In genomic region chr5:135186231-135186620, GRCm38 (mm10) we compare ENCODE assay signal across 7 mouse cellular contexts. TPM values are rescaled to one million over a fixed set of nuclear protein-coding genes. Genes with fewer than 3 reads are reported as not detected.
A peak's percentile ranks its signal among the peaks of the same experiment; 100 is the strongest.
DNase-seq lines count a peak whose midpoint lies in the region; ATAC-seq lines count a peak whose summit lies in the region.

No protein-coding gene starts in this region.

- H3K4me1 ChIP-seq in lung, embryonic 16.5 days (replicated peaks; ENCODE audit: control insufficient read depth, insufficient read depth, low read length), result peaks cover 22% of the 10 kb centered on the region
- peaks cover 22% of the 10 kb centered on the region for H3K4me1 ChIP-seq in forebrain, embryonic 12.5 days
- H3K4me1 ChIP-seq in liver, embryonic 11.5 days (replicated peaks; ENCODE audit: control insufficient read depth, insufficient read depth, low read length), result peaks cover 21% of the 10 kb centered on the region
- H3K4me1 ChIP-seq in stomach, embryonic 15.5 days, result peaks cover 19% of the 10 kb centered on the region

- H3K27ac ChIP-seq in lung, embryonic 16.5 days (ENCODE audit: low read length), result peak overlapping the region; percentile 97
- peak overlapping the region; percentile 95 for H3K27ac ChIP-seq in forebrain, embryonic 12.5 days
- H3K27ac ChIP-seq in liver, embryonic 11.5 days (ENCODE audit: low read depth, low read length), result peak overlapping the region; percentile 98
- peak overlapping the region; percentile 95 for H3K27ac ChIP-seq in stomach, embryonic 15.5 days

- peak overlapping the region; percentile 69 for H3K4me2 ChIP-seq in lung, embryonic 16.5 days (ENCODE audit: low read depth, low read length)
- H3K4me2 ChIP-seq in forebrain, embryonic 12.5 days, result peak overlapping the region; percentile 77
- H3K4me2 ChIP-seq in liver, embryonic 11.5 days, result peak overlapping the region; percentile 82
- peak overlapping the region; percentile 60 for H3K4me2 ChIP-seq in stomach, embryonic 15.5 days

- ATAC-seq in lung, embryonic 16.5 days (ENCODE audit: low read depth), result no peak
- ATAC-seq in forebrain, embryonic 12.5 days (ENCODE audit: low FRiP score), result peak; percentile 4; the same call in 1 of the 2 replicates
- ATAC-seq in liver, embryonic 11.5 days (replicated peaks; ENCODE audit: low FRiP score), result no peak
- no peak for ATAC-seq in stomach, embryonic 15.5 days (ENCODE audit: insufficient read depth, low FRiP score, low read depth)

- H3K27me3 ChIP-seq in lung, embryonic 16.5 days (ENCODE audit: control insufficient read depth, insufficient read depth, low read depth, low read length), result no peaks in the 10 kb centered on the region
- no peaks in the 10 kb centered on the region for H3K27me3 ChIP-seq in forebrain, embryonic 12.5 days
- H3K27me3 ChIP-seq in liver, embryonic 11.5 days (replicated peaks; ENCODE audit: control insufficient read depth, insufficient read depth, low read length), result no peaks in the 10 kb centered on the region
- no peaks in the 10 kb centered on the region for H3K27me3 ChIP-seq in stomach, embryonic 15.5 days (replicated peaks)

- H3K9ac ChIP-seq in lung, embryonic 16.5 days (ENCODE audit: low read length), result peak overlapping the region; percentile 98
- H3K9ac ChIP-seq in forebrain, embryonic 12.5 days, result peak overlapping the region; percentile 96
- H3K9ac ChIP-seq in liver, embryonic 11.5 days (ENCODE audit: low read depth, low read length), result peak overlapping the region; percentile 99
- H3K9ac ChIP-seq in stomach, embryonic 15.5 days, result peak overlapping the region; percentile 4; the same call in 1 of the 2 replicates

- H3K36me3 ChIP-seq in lung, embryonic 16.5 days (ENCODE audit: control insufficient read depth, insufficient read depth, low read length), result 0 out of 2 replicates have a peak, but pooled peaks cover 6% of the 10 kb centered on the region
- H3K36me3 ChIP-seq in forebrain, embryonic 12.5 days (replicated peaks), result peaks cover 28% of the 10 kb centered on the region
- peaks cover 11% of the 10 kb centered on the region for H3K36me3 ChIP-seq in liver, embryonic 11.5 days (ENCODE audit: control insufficient read depth, insufficient read depth, low read length)
- 0 out of 2 replicates have a peak, but pooled peaks cover 9% of the 10 kb centered on the region for H3K36me3 ChIP-seq in stomach, embryonic 15.5 days

- DNase-seq in lung, adult 18-20 months, result no peak
- DNase-seq in liver, embryonic 11.5 days (ENCODE audit: low spot score), result no peak
- DNase-seq in ovary, postnatal 14 days (ENCODE audit: low spot score), result no peak
- no peak for DNase-seq in spleen, postnatal 10 days (ENCODE audit: low spot score in 2 of 2)

- H3K4me3 ChIP-seq in lung, embryonic 16.5 days (ENCODE audit: low read length), result peak overlapping the region; percentile 99
- peak overlapping the region; percentile 88 for H3K4me3 ChIP-seq in forebrain, embryonic 12.5 days (replicated peaks)
- peak overlapping the region; percentile 99 for H3K4me3 ChIP-seq in liver, embryonic 11.5 days (ENCODE audit: low read depth, low read length)
- peak overlapping the region; percentile 80 for H3K4me3 ChIP-seq in stomach, embryonic 15.5 days (replicated peaks)

- H3K9me3 ChIP-seq in lung, embryonic 16.5 days (ENCODE audit: control insufficient read depth, low read length), result no peaks in the 10 kb centered on the region
- H3K9me3 ChIP-seq in forebrain, embryonic 12.5 days, result peaks cover 4% of the 10 kb centered on the region; the same call in 1 of the 2 replicates
- H3K9me3 ChIP-seq in liver, embryonic 11.5 days (ENCODE audit: control insufficient read depth, low read length), result no peaks in the 10 kb centered on the region
- H3K9me3 ChIP-seq in stomach, embryonic 15.5 days, result no peaks in the 10 kb centered on the region

- WGBS in lung, embryonic 16.5 days, result 19% methylated on average over 10 of the region's 10 CpGs
- 20% methylated on average over 10 of the region's 10 CpGs for WGBS in forebrain, embryonic 12.5 days
- 21% methylated on average over 10 of the region's 10 CpGs for WGBS in liver, embryonic 11.5 days
- 18% methylated on average over 10 of the region's 10 CpGs for whole genome bisulfite sequencing in stomach, embryonic 15.5 days

RNA-seq across cellular contexts. Expression of gene Baz1b, which starts 0.8 kb away (rescaled TPM):
- 33.8 and 35.3 TPM in 2 replicates for polyA plus RNA-seq in lung, embryonic 16.5 days (2015; fragmentation: Nextera tagmentation; extraction: Ambion mirVana)
- 75.0 and 75.4 TPM in 2 replicates for polyA plus RNA-seq in forebrain, embryonic 12.5 days (2016; fragmentation: Nextera tagmentation; extraction: Ambion mirVana)
- polyA plus RNA-seq in liver, embryonic 11.5 days (2014; fragmentation: Nextera tagmentation; extraction: Ambion mirVana), result 47.2 and 50.8 TPM in 2 replicates
- 37.3 and 40.1 TPM in 2 replicates for polyA plus RNA-seq in stomach, embryonic 15.5 days (2015; fragmentation: Nextera tagmentation; extraction: Ambion mirVana)

RNA-seq across cellular contexts. Expression of gene Bcl7b, which starts 18.1 kb away (rescaled TPM):
- polyA plus RNA-seq in lung, embryonic 16.5 days (2015; fragmentation: Nextera tagmentation; extraction: Ambion mirVana), result 53.3 and 56.2 TPM in 2 replicates
- 46.6 TPM in 2 replicates for polyA plus RNA-seq in forebrain, embryonic 12.5 days (2016; fragmentation: Nextera tagmentation; extraction: Ambion mirVana)
- 52.5 and 52.9 TPM in 2 replicates for polyA plus RNA-seq in liver, embryonic 11.5 days (2014; fragmentation: Nextera tagmentation; extraction: Ambion mirVana)
- polyA plus RNA-seq in stomach, embryonic 15.5 days (2015; fragmentation: Nextera tagmentation; extraction: Ambion mirVana), result 48.4 and 56.0 TPM in 2 replicates

RNA-seq across cellular contexts. Expression of gene Tbl2, which starts 36.8 kb away (rescaled TPM):
- 20.6 and 22.6 TPM in 2 replicates for polyA plus RNA-seq in lung, embryonic 16.5 days (2015; fragmentation: Nextera tagmentation; extraction: Ambion mirVana)
- 27.5 and 29.6 TPM in 2 replicates for polyA plus RNA-seq in forebrain, embryonic 12.5 days (2016; fragmentation: Nextera tagmentation; extraction: Ambion mirVana)
- 24.6 and 29.2 TPM in 2 replicates for polyA plus RNA-seq in liver, embryonic 11.5 days (2014; fragmentation: Nextera tagmentation; extraction: Ambion mirVana)
- 20.9 and 27.0 TPM in 2 replicates for polyA plus RNA-seq in stomach, embryonic 15.5 days (2015; fragmentation: Nextera tagmentation; extraction: Ambion mirVana)

Comparison
In these comparisons a context has a peak if more than half of its experiments do, and no peak if none do; other contexts are left out.
1. H3K9ac ChIP-seq: peak in every context shown above with its lines; median percentile 99 in liver, embryonic 11.5 days; 98 in lung, embryonic 16.5 days; 96 in forebrain, embryonic 12.5 days; 4 in stomach, embryonic 15.5 days.